Mouse (Mus musculus) retina, adult 2 months (tissue): ENCODE measurements at regions not wholly inside any gene's neighbourhood (a gene's known extent, or its start where the extent isn't known, plus 50 kb on each side); places are given as distances from the start of the nearest gene placed in this dataset.

Experiments
- DNase-seq: peaks from one replicate; pipeline ENCODE4 v3.0.0-alpha.2; 2012; ENCODE audit warnings: low read depth, low spot score

- no peak for DNase-seq
These were observed 53.0 kb downstream of the Gadd45g start for GRCm38 (mm10) chr13:51899319-51900042.

DNA sequence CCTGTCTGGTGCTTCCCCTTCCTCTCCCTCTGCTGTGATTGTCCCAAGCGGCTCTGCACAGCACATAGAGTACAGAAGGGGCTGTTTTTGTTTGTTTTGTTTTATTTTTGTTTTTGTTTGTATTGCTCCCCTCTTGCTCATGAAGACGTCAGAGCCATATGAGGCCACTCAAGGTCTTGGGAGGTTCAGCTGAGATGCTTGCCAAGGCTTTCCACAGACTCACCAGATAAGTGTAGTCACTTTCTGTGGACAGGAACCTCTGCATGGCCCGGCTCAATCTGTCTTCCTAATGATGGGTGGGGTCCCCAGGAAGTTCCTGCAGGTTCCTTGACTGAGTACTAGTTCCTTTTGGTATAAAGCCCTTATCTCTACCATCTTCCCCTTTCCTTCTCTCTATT lies 53.6 kb downstream of the Gadd45g start:
- DNase-seq, result no peak

DNA sequence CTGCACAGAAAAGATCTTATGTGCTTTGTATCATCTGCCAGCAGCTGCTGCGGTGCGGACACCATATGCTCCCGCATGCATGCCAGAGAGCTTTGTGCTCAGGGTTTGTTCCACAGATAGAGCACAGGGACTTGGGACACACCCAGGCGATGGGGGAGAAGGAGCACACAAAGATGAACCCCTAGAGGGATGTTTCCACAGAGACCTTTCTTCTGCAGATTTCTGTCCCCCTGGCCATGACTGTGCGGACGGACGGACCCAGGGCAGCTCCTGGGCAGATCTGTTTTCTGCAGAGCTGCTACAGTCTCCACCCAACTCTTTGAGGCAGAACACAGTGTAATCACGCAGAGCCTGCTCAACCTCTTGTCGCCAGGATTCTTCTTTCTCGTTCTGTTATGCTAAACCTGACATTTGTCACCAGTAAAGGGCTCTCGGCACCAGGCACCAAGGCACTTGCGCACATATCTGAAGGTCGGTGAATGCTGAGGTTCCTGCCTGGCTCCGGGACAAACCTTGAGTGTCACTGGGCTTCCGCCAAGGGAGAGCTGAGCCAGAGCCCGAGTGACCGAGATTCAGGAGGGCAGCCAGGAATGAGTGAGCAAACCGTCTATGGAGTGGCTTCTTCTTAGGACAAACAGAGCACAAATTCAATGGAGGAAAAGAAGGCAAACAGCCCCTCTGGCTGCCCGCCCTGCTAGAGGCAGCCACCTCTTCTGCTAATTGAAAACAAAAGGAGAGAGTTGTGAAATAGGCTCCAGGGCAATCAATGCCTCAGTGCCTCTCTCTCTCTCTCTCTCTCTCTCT lies 56.2 kb downstream of the Gadd45g start:
- no peak for DNase-seq

DNA sequence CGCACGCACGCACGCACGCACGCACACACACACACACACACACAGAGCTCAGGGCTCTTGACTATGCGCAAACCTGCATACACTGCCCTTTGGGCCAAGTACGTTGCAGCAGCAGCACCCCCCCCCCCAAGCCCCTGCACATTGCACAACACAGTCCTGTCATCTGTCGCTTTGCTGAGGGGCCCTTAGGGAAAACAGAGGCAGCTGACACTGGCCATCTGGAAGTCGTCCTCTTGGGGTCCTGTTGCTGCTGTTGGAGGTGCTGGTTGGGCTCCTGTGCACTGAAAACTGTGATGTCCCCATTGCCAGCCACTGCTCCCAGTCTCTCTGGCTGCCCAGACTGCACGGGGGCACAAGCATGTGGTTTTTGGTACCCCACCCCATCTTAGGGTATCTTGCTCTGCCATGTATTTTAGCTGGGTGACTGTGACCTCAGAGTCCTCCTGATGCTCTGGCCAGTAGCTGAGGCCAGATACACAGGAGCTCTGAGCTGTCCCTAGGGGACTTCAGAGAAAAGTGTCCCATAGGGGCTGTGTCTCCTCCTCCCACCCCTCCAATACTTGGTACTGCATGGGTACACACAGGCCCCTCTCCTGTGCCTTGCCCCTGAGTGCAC lies 57.0 kb downstream of the Gadd45g start:
- DNase-seq, result no peak

DNA sequence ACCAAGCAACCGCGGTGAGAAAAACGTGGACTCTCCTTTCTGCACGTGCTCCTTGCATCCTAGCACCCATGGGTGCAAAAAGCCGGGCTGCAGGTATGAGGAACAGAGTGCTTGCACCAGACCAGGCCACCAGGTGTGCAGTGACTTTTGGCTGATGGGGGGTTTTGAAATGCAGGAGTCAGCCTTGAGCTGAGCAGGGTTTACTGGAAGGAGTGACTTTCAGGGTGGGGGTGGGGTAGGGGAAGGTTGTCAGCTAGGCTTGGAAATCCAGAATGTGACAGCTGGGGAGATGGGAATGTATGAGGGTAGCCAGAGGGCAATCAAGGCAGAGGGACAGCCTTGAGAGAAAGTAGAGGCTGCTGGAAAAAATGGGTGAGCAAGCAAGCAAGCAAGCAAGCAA lies 58.8 kb downstream of the Gadd45g start:
- no peak for DNase-seq

- DNase-seq, result no peak
These were observed 59.6 kb downstream of the Gadd45g start for GRCm38 (mm10) chr13:51906103-51906502.

- no peak for DNase-seq
These were observed 62.0 kb downstream of the Gadd45g start for GRCm38 (mm10) chr13:51908514-51908913.

DNA sequence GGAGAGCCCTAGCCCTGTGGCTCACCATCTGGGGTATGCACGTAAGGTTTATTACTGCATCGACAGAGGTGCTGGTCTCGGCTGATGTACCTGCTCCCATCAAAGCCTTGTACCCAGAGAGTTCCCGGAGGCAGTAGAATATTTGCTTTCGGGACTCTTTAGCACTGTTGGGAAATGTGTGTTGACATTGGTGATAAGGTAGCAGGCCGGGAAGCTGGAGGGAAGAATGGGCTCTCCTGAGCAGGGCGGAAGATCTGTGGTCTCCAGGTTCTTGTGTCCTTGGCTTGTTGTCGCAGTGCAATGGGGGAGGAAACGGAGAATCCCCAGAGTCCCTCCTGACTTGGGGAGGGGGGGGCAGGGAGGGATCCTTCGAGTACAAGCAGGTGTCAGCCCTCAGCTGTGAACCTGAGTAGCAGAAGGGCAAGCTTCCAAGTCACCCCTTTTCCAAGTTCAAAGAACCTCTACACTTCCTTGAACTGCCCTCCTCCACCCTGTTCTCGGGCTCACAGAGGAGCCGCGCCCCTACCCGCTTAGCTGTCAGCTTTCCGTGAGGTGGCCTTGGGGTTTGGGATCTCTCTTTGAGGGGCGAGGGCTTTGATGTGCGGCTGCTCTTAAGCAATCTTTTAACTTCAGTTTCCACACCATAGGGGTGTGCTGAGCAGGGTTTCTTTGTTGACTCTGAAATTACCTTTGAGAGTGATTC lies 65.0 kb downstream of the Gadd45g start:
- no peak for DNase-seq

DNA sequence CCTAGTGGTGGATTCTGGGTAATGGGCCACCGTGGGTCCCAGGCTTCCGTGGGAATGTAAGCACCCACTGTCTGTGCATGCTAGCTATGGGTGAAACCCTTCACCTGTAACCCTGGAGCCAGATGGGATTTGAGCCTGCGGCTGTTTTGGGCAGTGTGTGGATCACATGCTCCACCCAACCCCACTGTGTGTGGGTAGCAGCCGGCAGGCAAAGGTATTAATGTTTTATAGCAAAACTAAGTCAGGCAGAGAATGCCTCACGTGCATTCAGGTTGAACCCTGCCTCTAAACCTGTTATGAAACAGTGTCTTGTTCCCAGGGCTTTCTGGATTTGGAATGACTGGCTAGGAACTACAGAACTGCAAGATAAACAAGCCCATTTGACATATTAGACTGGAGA lies 66.0 kb downstream of the Gadd45g start:
- no peak for DNase-seq

- DNase-seq, result no peak
These were observed 66.5 kb downstream of the Gadd45g start for GRCm38 (mm10) chr13:51912994-51913393.

GRCm38 (mm10) chr13:51916666-51917240 lies 70.3 kb downstream of the Gadd45g start:
- DNase-seq, result no peak

DNA sequence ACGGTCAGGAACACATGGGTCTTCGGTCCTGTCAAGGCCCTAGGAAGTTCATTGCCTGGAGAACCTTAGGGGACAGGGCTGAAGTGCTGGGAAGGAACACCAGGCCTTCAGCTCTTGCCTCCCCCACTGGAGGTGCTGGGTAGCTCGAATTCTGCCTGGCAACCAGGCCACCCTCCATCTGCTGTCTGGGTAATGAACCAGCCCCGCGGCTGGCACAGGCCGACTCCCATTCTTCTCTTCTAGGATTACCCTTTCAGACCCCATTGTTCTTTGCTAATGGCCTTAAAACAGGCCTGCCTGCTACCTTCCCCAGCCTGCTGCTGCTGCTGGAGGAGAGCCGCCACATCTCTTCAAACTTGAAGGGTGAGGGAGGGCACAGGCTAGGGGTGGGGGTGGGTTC lies 71.2 kb downstream of the Gadd45g start:
- no peak for DNase-seq

- DNase-seq, result no peak
These were observed 71.6 kb downstream of the Gadd45g start for GRCm38 (mm10) chr13:51918108-51918507.

- DNase-seq, result no peak
These were observed 72.3 kb downstream of the Gadd45g start for GRCm38 (mm10) chr13:51918781-51919170.

GRCm38 (mm10) chr13:51919171-51919793 lies 72.8 kb downstream of the Gadd45g start:
- no peak for DNase-seq

DNA sequence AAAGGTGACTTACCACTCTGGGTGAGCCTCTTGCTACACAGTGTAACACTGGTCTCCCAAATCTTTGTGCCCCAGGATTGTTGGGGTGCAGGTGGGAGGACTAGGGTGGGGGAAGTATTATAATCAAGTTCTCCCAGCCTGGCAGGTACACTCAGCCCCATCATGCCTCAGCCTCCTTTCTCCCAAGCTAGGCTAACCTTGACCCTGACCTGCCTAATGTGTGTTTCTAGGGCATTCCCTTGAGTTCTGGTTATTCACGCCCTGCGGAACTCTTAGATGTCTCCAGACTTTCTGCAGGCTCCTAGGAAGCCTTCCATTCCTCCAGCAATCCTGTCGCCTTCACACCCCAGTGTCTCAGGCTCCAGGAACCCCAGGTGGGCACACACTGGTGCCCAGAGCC lies 73.5 kb downstream of the Gadd45g start:
- DNase-seq, result no peak

- no peak for DNase-seq
These were observed 74.3 kb downstream of the Gadd45g start for GRCm38 (mm10) chr13:51920511-51921351.

DNA sequence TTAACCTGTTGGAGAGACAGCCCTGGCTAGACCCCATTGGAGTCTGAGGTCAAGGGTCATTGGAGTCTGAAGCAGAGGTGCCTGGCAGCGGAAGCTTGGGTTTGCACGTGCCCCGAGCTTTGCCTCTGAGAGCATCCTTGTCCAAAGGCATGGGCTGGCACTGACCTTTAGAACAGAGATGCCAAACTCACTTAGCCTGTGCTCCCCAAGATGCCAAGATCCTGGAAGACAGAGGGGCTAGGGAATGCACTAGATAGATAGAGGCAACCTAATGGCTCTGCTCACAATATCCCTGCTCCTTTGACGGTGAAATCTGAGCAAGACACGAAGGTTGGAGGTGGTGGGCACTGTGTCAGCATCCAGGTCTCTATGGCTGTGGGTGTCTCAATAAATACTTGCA lies 75.1 kb downstream of the Gadd45g start:
- DNase-seq, result no peak

DNA sequence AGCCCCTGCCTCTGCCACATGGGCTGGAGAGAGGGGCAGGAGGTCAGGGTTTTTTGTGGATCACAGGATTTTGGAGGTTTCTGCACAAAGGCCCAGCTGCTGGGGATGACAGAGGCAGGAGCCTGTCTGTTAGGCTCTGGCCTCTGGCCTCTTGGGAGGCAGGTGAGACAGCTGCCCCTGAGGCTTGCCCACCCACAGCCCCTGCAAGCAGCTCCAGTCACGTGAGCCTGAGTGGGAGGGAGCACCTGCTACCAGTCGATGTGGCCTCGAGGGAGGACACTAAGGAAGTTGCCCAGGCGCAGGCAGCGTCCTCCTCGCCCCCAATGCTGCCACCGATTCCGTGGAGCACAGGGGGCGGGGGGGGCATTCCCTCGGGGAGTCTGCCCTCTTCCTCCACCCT lies 80.3 kb downstream of the Gadd45g start:
- no peak for DNase-seq

DNA sequence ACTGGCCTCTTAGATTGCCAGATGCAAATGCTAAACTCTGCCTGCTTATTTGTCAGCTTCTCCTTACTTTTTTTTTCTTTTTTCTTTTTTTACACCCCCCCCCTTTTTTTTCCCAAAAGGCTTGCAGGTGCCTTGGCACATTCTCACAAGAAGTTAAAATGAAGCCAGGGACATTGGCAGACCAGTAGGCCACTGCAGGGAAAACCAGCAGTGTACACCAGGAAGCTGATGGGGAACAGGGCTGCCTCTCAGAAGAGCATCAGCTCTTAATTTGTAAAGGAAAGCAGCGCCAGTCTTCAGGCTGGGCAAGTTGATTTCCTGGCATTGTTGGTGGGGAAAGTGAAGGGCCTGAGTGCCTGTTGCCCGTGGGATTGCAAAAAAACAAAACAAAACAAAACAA lies 83.3 kb downstream of the Gadd45g start:
- no peak for DNase-seq
